In the genomic region with DNA sequence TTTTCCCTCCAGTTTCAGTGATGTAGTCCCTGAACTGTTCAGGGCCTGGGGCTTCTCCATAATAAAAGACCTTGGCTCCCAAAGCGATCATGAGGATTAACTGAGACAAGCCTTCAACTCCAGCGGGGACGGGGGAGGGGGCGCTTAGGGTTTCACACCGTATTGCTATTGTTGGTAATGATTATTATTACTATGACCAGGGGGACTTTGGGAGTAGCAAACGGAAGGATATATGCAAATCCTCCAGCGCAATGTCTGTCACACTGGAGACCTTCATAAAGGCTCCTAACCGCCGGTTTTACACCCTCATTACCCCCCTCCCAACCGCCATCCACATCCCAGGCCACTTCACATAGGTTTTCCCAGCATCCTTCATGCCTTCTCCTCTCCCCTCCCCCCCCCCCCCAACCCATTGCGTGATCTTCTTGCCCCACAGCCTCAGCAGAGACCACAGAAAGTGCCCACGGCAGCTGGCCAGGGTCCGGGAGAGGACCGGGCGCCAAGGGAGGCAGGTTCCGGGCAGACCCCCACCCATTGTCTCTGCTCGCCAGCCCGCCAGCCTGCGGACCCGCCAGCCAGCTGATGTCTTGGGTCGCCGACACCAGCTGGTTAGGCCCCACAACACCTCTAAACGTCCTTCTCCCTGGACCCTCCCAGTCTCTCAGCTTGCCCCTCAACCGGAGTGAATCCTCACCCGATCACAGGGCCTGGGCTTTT, we compare ENCODE assay signal across 8 mouse cellular contexts. TPM values are rescaled to one million over a fixed set of nuclear protein-coding genes. Genes with fewer than 3 reads are reported as not detected.
DNase-seq lines count a peak whose midpoint lies in the region; ATAC-seq and TF ChIP-seq lines count a peak whose summit lies in the region.

No protein-coding gene starts in this region.

- WGBS in spleen, adult 2 months = 35% methylated on average over 25 of the region's 25 CpGs
- 17% methylated on average over 25 of the region's 25 CpGs for WGBS in liver, embryonic 13.5 days (ENCODE audit: insufficient replicate concordance)
- 10% methylated on average over 25 of the region's 25 CpGs for WGBS in stomach, embryonic 16.5 days

- no peak overlapping the region for H3K27ac ChIP-seq in spleen, adult 2 months (ENCODE audit: insufficient read depth, low read length)
- no peak overlapping the region for H3K27ac ChIP-seq in liver, embryonic 13.5 days
- 0 out of 2 replicates have a peak overlapping the region, but pooled peaks have one; percentile 55 for H3K27ac ChIP-seq in stomach, embryonic 16.5 days (ENCODE audit: low read length)

- ATAC-seq in cerebellum, adult (ENCODE audit: insufficient number of reproducible peaks, low FRiP score, low TSS enrichment) = no peak
- no peak for ATAC-seq in liver, embryonic 13.5 days (ENCODE audit: low read depth)
- ATAC-seq in stomach, embryonic 16.5 days (ENCODE audit: insufficient read depth, low FRiP score) = no peak

- no peak for TF ChIP-seq CTCF in spleen, adult 2 months (IDR thresholded peaks at IDR 0.05; ENCODE audit: extremely low read depth, insufficient read depth, insufficient read length, insufficient replicate concordance)

- H3K36me3 ChIP-seq in spleen, adult 2 months (ENCODE audit: control insufficient read depth, insufficient read depth, low read length) = no peaks in the 10 kb centered on the region
- no peaks in the 10 kb centered on the region for H3K36me3 ChIP-seq in liver, embryonic 13.5 days
- no peaks in the 10 kb centered on the region for H3K36me3 ChIP-seq in stomach, embryonic 16.5 days (ENCODE audit: control insufficient read depth, insufficient read depth, low read length)

- H3K4me3 ChIP-seq in spleen, adult 2 months (ENCODE audit: extremely low read depth, insufficient read depth, insufficient read length) = peak overlapping the region; percentile 36; the same call in 1 of the 2 replicates
- H3K4me3 ChIP-seq in liver, embryonic 13.5 days (replicated peaks) = peak overlapping the region; percentile 30
- H3K4me3 ChIP-seq in stomach, embryonic 16.5 days (replicated peaks; ENCODE audit: low read length) = peak overlapping the region; percentile 38

- H3K9me3 ChIP-seq in liver, embryonic 13.5 days (replicated peaks) = no peaks in the 10 kb centered on the region
- H3K9me3 ChIP-seq in stomach, embryonic 16.5 days (replicated peaks; ENCODE audit: control insufficient read depth, low read length) = no peaks in the 10 kb centered on the region; the same call in 1 of the 2 replicates

- TF ChIP-seq POLR2A in spleen, adult 2 months (IDR thresholded peaks at IDR 0.05; ENCODE audit: low read depth, low read length) = no peak

- H3K9ac ChIP-seq in liver, embryonic 13.5 days = no peak overlapping the region
- H3K9ac ChIP-seq in stomach, embryonic 16.5 days (ENCODE audit: low read length) = peak overlapping the region; percentile 76

- DNase-seq in cerebellum, postnatal 14 days = peak; percentile 50 to 59
- no peak for DNase-seq in spleen, adult 2 months (ENCODE audit: low read depth in 1 of 2, low spot score in 2 of 2)
- no peak for DNase-seq in spleen, adult 18-20 months
- DNase-seq in liver, embryonic 13.5 days = no peak
- DNase-seq in testis, postnatal 14 days (ENCODE audit: low spot score) = no peak
- DNase-seq in kidney, postnatal 10 days = no peak

- H3K4me2 ChIP-seq in liver, embryonic 13.5 days = peak overlapping the region; percentile 53
- peak overlapping the region; percentile 59 for H3K4me2 ChIP-seq in stomach, embryonic 16.5 days (ENCODE audit: low read depth, low read length)

- H3K27me3 ChIP-seq in spleen, adult 2 months (ENCODE audit: control insufficient read depth, insufficient read depth, low read length) = no peaks in the 10 kb centered on the region
- H3K27me3 ChIP-seq in liver, embryonic 13.5 days = peaks cover 28% of the 10 kb centered on the region
- H3K27me3 ChIP-seq in stomach, embryonic 16.5 days (ENCODE audit: control insufficient read depth, insufficient read depth, low read length) = no peaks in the 10 kb centered on the region

- no peaks in the 10 kb centered on the region for H3K4me1 ChIP-seq in spleen, adult 2 months (ENCODE audit: control insufficient read depth, insufficient read depth, insufficient read length)
- peaks cover 2% of the 10 kb centered on the region for H3K4me1 ChIP-seq in liver, embryonic 13.5 days (replicated peaks)
- H3K4me1 ChIP-seq in stomach, embryonic 16.5 days (ENCODE audit: control insufficient read depth, insufficient read depth, low read length) = peaks cover 7% of the 10 kb centered on the region

RNA-seq across cellular contexts. Expression of gene Cbfa2t2, which starts 9.9 kb away (rescaled TPM):
- polyA plus RNA-seq in spleen, adult 2 months (2012; rRNA removed) = 5.1 and 7.8 TPM in 2 replicates
- 8.4 and 9.6 TPM in 2 replicates for polyA plus RNA-seq in liver, embryonic 13.5 days (2015; fragmentation: Nextera tagmentation; extraction: Ambion mirVana)
- polyA plus RNA-seq in stomach, embryonic 16.5 days (2015; fragmentation: Nextera tagmentation; extraction: Ambion mirVana) = 31.8 and 32.8 TPM in 2 replicates

RNA-seq across cellular contexts. Expression of gene Snta1, which starts 18.4 kb away (rescaled TPM):
- 11.0 and 12.1 TPM in 2 replicates for polyA plus RNA-seq in spleen, adult 2 months (2012; rRNA removed)
- polyA plus RNA-seq in liver, embryonic 13.5 days (2015; fragmentation: Nextera tagmentation; extraction: Ambion mirVana) = 1.7 and 2.0 TPM in 2 replicates
- 4.2 and 7.9 TPM in 2 replicates for polyA plus RNA-seq in stomach, embryonic 16.5 days (2015; fragmentation: Nextera tagmentation; extraction: Ambion mirVana)

RNA-seq across cellular contexts. Expression of gene Cdk5rap1, which starts 53.5 kb away (rescaled TPM):
- polyA plus RNA-seq in spleen, adult 2 months (2012; rRNA removed) = 6.9 and 8.3 TPM in 2 replicates
- 18.0 and 18.9 TPM in 2 replicates for polyA plus RNA-seq in liver, embryonic 13.5 days (2015; fragmentation: Nextera tagmentation; extraction: Ambion mirVana)
- 14.9 and 18.5 TPM in 2 replicates for polyA plus RNA-seq in stomach, embryonic 16.5 days (2015; fragmentation: Nextera tagmentation; extraction: Ambion mirVana)

Comparison
In these comparisons a context has a peak if more than half of its experiments do, and no peak if none do; other contexts are left out.
1. DNase-seq: peak in cerebellum, postnatal 14 days (2 of 2); none in spleen, adult 2 months (0 of 2), spleen, adult 18-20 months (0 of 2), liver, embryonic 13.5 days (single experiment), testis, postnatal 14 days (single experiment) and kidney, postnatal 10 days (single experiment).
2. Peak in every context shown above with its lines, with median percentiles within 50 percentile points of each other: H3K4me3 ChIP-seq.